Mouse (Mus musculus): ENCODE measurements at regions not wholly inside any gene's neighbourhood (a gene's known extent, or its start where the extent isn't known, plus 50 kb on each side); places are given as distances from the start of the nearest gene placed in this dataset.

DNA sequence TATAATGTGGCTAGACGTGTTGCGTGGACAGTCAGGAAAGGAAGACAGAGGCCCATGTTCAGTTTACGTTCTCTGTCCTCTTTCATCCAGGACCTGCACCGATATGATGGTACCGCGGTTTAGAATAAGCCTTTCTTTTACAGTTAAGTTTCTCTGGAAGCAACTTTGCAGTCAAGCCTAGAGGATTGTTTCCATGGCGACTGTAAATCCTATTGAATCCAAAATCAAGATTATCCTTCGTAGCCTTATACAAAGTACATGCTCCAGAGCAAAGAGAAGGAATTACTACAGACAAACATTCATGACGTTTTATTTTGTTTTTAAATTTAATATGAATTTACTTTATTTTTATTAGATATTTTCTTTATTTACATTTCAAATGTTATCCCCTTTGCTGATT, 798.6 kb downstream of the Robo2 start:
- TF ChIP-seq TAL1 (conservative IDR thresholded peaks at IDR 0.05; ENCODE audit: low read depth, low read length) = no peak
- TF ChIP-seq CTCF (IDR thresholded peaks at IDR 0.05; ENCODE audit: low read depth, low read length) = no peak
- TF ChIP-seq GATA2 (IDR thresholded peaks at IDR 0.05; ENCODE audit: borderline replicate concordance, low read depth, low read length) = no peak
- TF ChIP-seq POLR2AphosphoS5 (IDR thresholded peaks at IDR 0.05; ENCODE audit: insufficient replicate concordance, low read depth, low read length) = no peak
- no peak for TF ChIP-seq GATA1 (IDR thresholded peaks at IDR 0.05; ENCODE audit: borderline replicate concordance, low read length)
- Histone ChIP-seq H3K4me3 (ENCODE audit: low read depth, low read length) (no peak overlapping the region), H3K9me3 (replicated peaks) (no peaks in the 10 kb centered on the region), H3K4me1 (ENCODE audit: insufficient read depth, low read depth, low read length) (no peaks in the 10 kb centered on the region), H3K27me3 (ENCODE audit: insufficient read depth, low read length) (no peaks in the 10 kb centered on the region), H3K36me3 (replicated peaks) (no peaks in the 10 kb centered on the region)
- no peak for DNase-seq (ENCODE audit: low spot score)
- no peak for ATAC-seq (ENCODE audit: extremely low read depth, insufficient number of reproducible peaks, low FRiP score, poor library complexity, severe bottlenecking)

DNA sequence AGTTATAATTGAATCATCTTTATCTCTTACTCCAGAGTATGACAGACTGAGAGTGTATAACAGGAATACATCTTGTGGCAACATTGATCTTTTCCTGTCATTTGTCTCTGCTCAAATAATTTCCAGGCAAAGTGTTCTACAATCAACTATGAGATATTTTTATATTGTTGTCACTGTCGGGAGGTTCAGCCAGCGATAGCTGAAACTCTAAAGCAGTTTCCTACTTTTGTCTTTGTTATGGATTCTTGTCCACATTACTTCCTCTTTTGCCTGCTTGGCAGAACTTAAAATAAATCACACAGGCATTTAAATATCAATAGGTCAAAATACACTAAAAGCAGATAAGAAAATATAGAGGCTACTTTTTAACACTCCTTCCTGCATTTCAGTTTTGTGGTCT, 820.2 kb downstream of the Robo2 start:
- H3K4me3 ChIP-seq (ENCODE audit: low read depth, low read length) = no peak overlapping the region
- TF ChIP-seq TAL1 (conservative IDR thresholded peaks at IDR 0.05; ENCODE audit: low read depth, low read length) = no peak
- no peak for TF ChIP-seq POLR2AphosphoS5 (IDR thresholded peaks at IDR 0.05; ENCODE audit: insufficient replicate concordance, low read depth, low read length)
- TF ChIP-seq GATA2 (IDR thresholded peaks at IDR 0.05; ENCODE audit: borderline replicate concordance, low read depth, low read length) = no peak
- TF ChIP-seq GATA1 (IDR thresholded peaks at IDR 0.05; ENCODE audit: borderline replicate concordance, low read length) = no peak
- TF ChIP-seq CTCF (IDR thresholded peaks at IDR 0.05; ENCODE audit: low read depth, low read length) = no peak
- H3K9me3 ChIP-seq (replicated peaks) = no peaks in the 10 kb centered on the region
- ATAC-seq (ENCODE audit: extremely low read depth, insufficient number of reproducible peaks, low FRiP score, poor library complexity, severe bottlenecking) (no peak), DNase-seq (ENCODE audit: low spot score) (no peak)
- no peaks in the 10 kb centered on the region for H3K36me3 ChIP-seq (replicated peaks)
- H3K27me3 ChIP-seq (ENCODE audit: insufficient read depth, low read length) = no peaks in the 10 kb centered on the region
- H3K4me1 ChIP-seq (ENCODE audit: insufficient read depth, low read depth, low read length) = no peaks in the 10 kb centered on the region

DNA sequence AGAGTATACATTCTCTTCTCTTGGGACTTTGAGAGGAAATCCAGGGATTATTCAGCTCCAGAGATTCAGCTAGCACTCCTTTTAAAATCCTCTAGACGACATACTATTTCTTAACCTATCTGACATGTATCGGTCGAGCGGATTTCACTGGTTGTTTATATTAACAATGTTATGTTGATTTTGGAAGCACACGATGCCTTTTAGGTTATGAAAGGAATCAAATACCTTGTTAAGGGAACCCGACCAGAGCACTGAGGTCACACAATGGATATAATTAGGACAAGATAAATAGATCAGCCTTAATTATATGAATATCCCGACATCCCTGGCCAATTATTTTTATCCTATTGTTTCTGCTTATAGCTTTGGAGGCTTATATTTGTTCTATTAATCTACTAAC, 850.4 kb downstream of the Robo2 start:
- no peaks in the 10 kb centered on the region for H3K9me3 ChIP-seq (replicated peaks)

DNA sequence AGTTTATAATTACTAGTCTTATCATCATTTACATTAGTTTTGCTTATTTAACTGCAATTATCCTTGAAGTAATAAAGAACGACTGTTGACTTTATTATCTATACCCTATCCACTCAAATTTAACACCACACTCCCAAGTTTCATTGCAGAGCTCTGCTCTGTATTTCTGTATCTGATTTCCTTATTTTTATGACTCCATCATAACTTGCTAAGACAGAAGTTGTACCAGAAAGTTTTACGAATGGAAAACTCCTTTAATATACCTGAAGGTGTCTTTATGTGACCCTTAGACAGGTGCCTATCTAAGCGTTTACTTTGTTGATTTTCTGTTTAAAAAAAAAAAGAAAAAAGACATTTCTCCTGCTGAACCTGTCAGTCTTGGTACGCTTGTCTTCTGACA, 854.7 kb downstream of the Robo2 start:
- DNase-seq (ENCODE audit: low spot score) (no peak), ATAC-seq (ENCODE audit: extremely low read depth, insufficient number of reproducible peaks, low FRiP score, poor library complexity, severe bottlenecking) (no peak)
- Histone ChIP-seq H3K4me3 (ENCODE audit: low read depth, low read length) (no peak overlapping the region), H3K9me3 (replicated peaks) (no peaks in the 10 kb centered on the region), H3K36me3 (replicated peaks) (no peaks in the 10 kb centered on the region), H3K4me1 (ENCODE audit: insufficient read depth, low read depth, low read length) (no peaks in the 10 kb centered on the region), H3K27me3 (ENCODE audit: insufficient read depth, low read length) (no peaks in the 10 kb centered on the region)
- no peak for TF ChIP-seq TAL1 (conservative IDR thresholded peaks at IDR 0.05; ENCODE audit: low read depth, low read length)
- no peak for TF ChIP-seq CTCF (IDR thresholded peaks at IDR 0.05; ENCODE audit: low read depth, low read length)
- TF ChIP-seq GATA1 (IDR thresholded peaks at IDR 0.05; ENCODE audit: borderline replicate concordance, low read length) = no peak
- no peak for TF ChIP-seq GATA2 (IDR thresholded peaks at IDR 0.05; ENCODE audit: borderline replicate concordance, low read depth, low read length)
- no peak for TF ChIP-seq POLR2AphosphoS5 (IDR thresholded peaks at IDR 0.05; ENCODE audit: insufficient replicate concordance, low read depth, low read length)

More for the DNA sequence above, 850.4 kb downstream of the Robo2 start:
- TF ChIP-seq GATA1 (IDR thresholded peaks at IDR 0.05; ENCODE audit: borderline replicate concordance, low read length) (no peak), POLR2AphosphoS5 (IDR thresholded peaks at IDR 0.05; ENCODE audit: insufficient replicate concordance, low read depth, low read length) (no peak), TAL1 (conservative IDR thresholded peaks at IDR 0.05; ENCODE audit: low read depth, low read length) (no peak), GATA2 (IDR thresholded peaks at IDR 0.05; ENCODE audit: borderline replicate concordance, low read depth, low read length) (no peak), CTCF (IDR thresholded peaks at IDR 0.05; ENCODE audit: low read depth, low read length) (no peak)
- no peaks in the 10 kb centered on the region for H3K27me3 ChIP-seq (ENCODE audit: insufficient read depth, low read length)
- no peaks in the 10 kb centered on the region for H3K36me3 ChIP-seq (replicated peaks)
- no peaks in the 10 kb centered on the region for H3K4me1 ChIP-seq (ENCODE audit: insufficient read depth, low read depth, low read length)
- no peak for ATAC-seq (ENCODE audit: extremely low read depth, insufficient number of reproducible peaks, low FRiP score, poor library complexity, severe bottlenecking)
- no peak overlapping the region for H3K4me3 ChIP-seq (ENCODE audit: low read depth, low read length)
- DNase-seq (ENCODE audit: low spot score) = no peak

DNA sequence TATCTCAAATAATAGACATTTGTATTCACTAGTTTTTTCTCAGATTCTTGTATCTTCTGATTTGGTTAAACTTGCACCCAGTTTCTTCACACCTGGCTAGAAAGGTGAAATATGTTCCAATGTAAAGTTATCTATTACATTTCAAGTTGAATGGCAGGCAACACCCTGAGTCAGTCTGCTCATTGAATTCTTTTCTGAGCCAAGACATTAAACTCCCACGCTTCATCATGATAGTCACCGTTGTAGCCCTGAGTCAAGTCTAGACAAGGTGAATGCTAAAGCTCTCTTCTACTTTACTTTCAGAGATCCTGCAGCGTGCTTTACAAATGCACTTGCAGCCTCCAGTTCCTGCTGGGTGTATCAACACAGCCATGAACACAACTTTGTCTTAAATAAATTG, 868.0 kb downstream of the Robo2 start:
- no peak for TF ChIP-seq CTCF (IDR thresholded peaks at IDR 0.05; ENCODE audit: low read depth, low read length)
- TF ChIP-seq GATA1 (IDR thresholded peaks at IDR 0.05; ENCODE audit: borderline replicate concordance, low read length) = no peak
- no peak for TF ChIP-seq TAL1 (conservative IDR thresholded peaks at IDR 0.05; ENCODE audit: low read depth, low read length)
- no peak for TF ChIP-seq GATA2 (IDR thresholded peaks at IDR 0.05; ENCODE audit: borderline replicate concordance, low read depth, low read length)
- TF ChIP-seq POLR2AphosphoS5 (IDR thresholded peaks at IDR 0.05; ENCODE audit: insufficient replicate concordance, low read depth, low read length) = no peak
- no peak for DNase-seq (ENCODE audit: low spot score)
- H3K27me3 ChIP-seq (ENCODE audit: insufficient read depth, low read length) = no peaks in the 10 kb centered on the region
- no peaks in the 10 kb centered on the region for H3K9me3 ChIP-seq (replicated peaks)
- no peak overlapping the region for H3K4me3 ChIP-seq (ENCODE audit: low read depth, low read length)
- H3K4me1 ChIP-seq (ENCODE audit: insufficient read depth, low read depth, low read length) = no peaks in the 10 kb centered on the region
- no peaks in the 10 kb centered on the region for H3K36me3 ChIP-seq (replicated peaks)
- ATAC-seq (ENCODE audit: extremely low read depth, insufficient number of reproducible peaks, low FRiP score, poor library complexity, severe bottlenecking) = no peak

DNA sequence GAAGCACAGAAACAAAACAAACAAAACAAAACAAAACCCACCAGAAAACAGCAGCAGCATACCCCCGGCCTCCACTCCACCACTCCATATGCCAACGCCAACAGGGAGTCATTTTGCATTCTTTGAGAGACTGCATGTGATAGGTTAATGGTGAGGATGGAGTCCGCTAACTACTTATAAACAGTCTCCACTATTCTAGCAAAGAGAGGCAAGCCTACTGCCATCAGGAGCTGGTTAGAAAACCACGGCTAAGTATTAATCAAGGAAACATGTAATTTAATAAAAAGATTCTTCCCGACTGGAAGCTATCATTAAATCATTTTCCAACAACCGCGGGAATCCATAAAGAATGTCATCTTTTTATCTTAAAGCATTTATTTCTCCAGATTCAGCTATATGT, 873.6 kb downstream of the Robo2 start:
- TF ChIP-seq TAL1 (conservative IDR thresholded peaks at IDR 0.05; ENCODE audit: low read depth, low read length) (no peak), GATA2 (IDR thresholded peaks at IDR 0.05; ENCODE audit: borderline replicate concordance, low read depth, low read length) (no peak), GATA1 (IDR thresholded peaks at IDR 0.05; ENCODE audit: borderline replicate concordance, low read length) (no peak), POLR2AphosphoS5 (IDR thresholded peaks at IDR 0.05; ENCODE audit: insufficient replicate concordance, low read depth, low read length) (no peak), CTCF (IDR thresholded peaks at IDR 0.05; ENCODE audit: low read depth, low read length) (no peak)
- Histone ChIP-seq H3K9me3 (replicated peaks) (no peaks in the 10 kb centered on the region), H3K27me3 (ENCODE audit: insufficient read depth, low read length) (no peaks in the 10 kb centered on the region), H3K4me3 (ENCODE audit: low read depth, low read length) (no peak overlapping the region), H3K36me3 (replicated peaks) (no peaks in the 10 kb centered on the region), H3K4me1 (ENCODE audit: insufficient read depth, low read depth, low read length) (no peaks in the 10 kb centered on the region)
- ATAC-seq (ENCODE audit: extremely low read depth, insufficient number of reproducible peaks, low FRiP score, poor library complexity, severe bottlenecking) = no peak
- DNase-seq (ENCODE audit: low spot score) = no peak

Measured in G1E (cell line).